Mouse (Mus musculus) mature B cell (primary cell): Measurements from ENCODE around the gene Olfr906.

ENCODE experiments used
- in situ Hi-C: fragments of 300-500 bp; cut with MboI; formaldehyde crosslinking; loops from 2 replicates; pipeline ENCODE4 v1.14.3; 2019

The Olfr906 gene

DNA sequence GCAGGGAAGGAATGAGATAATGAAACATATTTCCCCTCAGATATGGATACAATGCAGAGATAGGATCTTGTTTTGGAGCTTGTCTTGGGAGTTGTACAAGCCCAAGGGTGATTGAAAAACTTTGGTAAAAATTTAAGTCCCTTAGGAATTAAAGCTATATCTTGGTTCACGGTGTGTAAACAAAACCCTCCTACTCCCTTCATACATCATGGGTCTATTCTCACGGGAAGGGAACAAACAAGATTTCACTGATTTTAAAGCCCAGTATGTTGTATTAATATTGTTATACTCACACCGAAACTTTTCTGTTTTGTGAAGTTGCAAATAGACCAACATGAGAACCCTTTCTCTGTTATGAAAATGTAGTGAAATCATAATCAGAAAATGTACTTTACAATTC, at the start of gene Olfr906:
Gene Olfr906, plus strand, starts transcription at position 301 of the 400 bp plus-strand sequence.
- in situ Hi-C loops: no loop called here

- in situ Hi-C loops: no loop called here
Observed at GRCm38 (mm10) chr9:38447352-38447751, 39.5 kb upstream of the Olfr906 start, which contains the start of gene Olfr902. TSS of gene Olfr902 (plus strand) at chr9:38447652.

GRCm38 (mm10) chr9:38462844-38463243, 24.0 kb upstream of the Olfr906 start, which contains the start of gene Olfr904:
TSS of gene Olfr904 (plus strand) at chr9:38463144.
- in situ Hi-C loops: no loop called here

DNA sequence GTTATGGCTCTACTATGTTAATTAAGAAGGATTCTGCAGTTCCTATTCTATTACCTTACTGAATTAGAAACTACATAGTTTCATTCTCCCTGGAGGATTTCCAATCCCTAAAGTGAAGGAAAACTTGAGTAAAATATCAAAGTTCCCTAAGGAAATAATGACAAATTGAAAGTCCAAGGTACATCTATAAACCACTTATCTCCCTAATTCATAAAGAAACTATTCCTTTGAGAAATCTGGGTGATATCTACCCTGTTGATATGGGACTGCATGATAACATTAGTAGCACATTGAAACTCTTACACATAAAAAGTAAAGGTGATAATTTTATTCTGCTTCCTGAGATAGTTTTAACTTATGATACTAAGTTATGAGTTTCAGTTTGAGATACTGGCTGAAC, 16.1 kb upstream of the Olfr906 start, which contains the start of gene Olfr905:
Gene Olfr905, plus strand, starts transcription at position 301 of the 400 bp plus-strand sequence.
- in situ Hi-C loops: no loop called here

GRCm38 (mm10) chr9:38495501-38495900, 8.6 kb downstream of the Olfr906 start, which contains the start of gene Olfr907:
TSS of gene Olfr907 (plus strand) at chr9:38495801.
- in situ Hi-C loops: no loop called here

DNA sequence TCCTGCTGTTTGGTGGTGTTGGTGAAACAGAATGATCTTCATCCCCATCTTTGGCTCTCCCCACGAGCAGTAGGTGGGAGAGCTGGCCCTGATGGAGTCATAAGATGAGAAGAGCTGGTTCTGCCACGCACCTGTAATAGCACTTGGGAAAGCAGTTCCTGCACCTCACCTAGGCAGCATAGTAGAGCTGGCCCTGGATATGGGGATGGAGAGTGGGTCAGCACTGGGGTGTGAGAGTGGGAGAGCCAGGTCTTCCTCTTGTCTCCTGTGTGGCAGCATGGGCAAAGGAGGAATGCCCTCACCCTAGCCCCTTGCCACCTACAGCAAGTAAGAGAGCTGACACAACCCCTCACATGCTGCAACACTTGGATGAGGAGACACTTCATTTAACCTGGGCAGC, 25.5 kb downstream of the Olfr906 start:
- in situ Hi-C loops: no loop called here

DNA sequence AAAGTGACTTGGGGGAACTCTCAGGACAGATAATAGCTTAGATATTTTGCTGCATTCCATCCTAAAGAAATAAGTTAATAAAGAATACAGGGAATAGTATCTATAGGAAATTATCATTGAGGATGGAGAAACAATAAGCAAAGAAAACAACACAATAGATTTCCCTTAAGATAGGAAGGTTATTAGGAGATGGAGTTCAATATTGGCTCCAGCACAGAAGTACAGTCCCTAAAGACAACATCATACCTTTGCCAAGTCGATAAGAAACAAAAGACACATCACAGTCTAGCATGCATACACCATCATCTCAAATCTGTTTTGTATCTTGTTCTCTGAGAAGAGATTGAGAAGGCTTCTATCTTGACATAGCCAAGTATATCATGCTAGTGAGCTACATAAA, 34.4 kb downstream of the Olfr906 start, which contains the start of gene Olfr911-ps1:
Gene Olfr911-ps1, plus strand, starts transcription at position 301 of the 400 bp plus-strand sequence.
- in situ Hi-C loops: no loop called here

GRCm38 (mm10) chr9:38537549-38537948, 50.7 kb downstream of the Olfr906 start, which contains the start of gene Olfr910:
TSS of gene Olfr910 (plus strand) at chr9:38537849.
- in situ Hi-C loops: no loop called here
